Mouse (Mus musculus) spleen, adult 12 weeks (tissue): ENCODE results near the gene Kcnip2.

Experiments used
- DNase-seq: peaks from one replicate; pipeline ENCODE4 v3.0.0; 2022; ENCODE audit warnings: low spot score

Gene Kcnip2

GRCm38 (mm10) chr19:45780350-45780915 lies 35.4 kb downstream of the Kcnip2 start:
- DNase-seq: no peak

- no peak for DNase-seq
Observed at GRCm38 (mm10) chr19:45775486-45775885, 40.4 kb downstream of the Kcnip2 start.

DNA sequence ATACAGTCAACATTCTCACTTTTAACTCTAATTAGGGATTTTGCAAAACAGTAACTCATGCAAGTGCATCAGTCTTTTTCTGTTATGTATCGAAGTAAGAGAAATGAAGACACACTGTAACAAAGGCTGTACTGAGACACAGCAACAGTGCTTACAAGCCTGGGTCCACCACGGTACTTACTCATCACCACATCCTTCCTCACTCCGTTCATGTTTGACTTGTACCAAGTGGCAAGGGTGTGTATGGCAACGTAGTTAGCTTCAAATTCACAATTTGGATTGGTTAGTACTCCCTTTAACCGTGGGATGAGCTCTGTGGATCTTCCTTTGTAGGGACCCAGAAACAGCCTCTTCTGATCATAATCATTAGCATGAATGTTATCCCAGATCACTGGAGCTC lies 44.4 kb downstream of the Kcnip2 start:
- DNase-seq: no peak

- no peak for DNase-seq
Observed at GRCm38 (mm10) chr19:45760810-45761209, 55.1 kb downstream of the Kcnip2 start.

- no peak for DNase-seq
Observed at GRCm38 (mm10) chr19:45758671-45759070, 57.2 kb downstream of the Kcnip2 start.

DNA sequence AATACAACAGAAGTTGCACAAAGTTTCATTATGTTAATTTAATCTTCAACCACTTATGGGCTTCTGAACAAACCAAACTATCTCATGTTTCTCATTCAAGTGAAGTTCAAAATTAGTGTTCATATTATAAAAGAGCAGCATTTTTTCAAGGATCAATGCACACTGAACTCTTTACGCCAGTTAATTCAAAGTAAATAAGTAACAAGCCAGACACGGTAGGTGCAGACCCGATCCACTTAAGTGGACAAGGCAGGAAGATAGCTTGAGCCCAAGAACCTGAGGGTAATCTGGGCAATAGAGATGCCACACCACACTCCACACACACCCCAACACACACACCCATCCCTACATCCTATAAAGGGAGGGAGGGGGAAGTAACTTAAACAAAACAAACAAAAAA lies 62.3 kb downstream of the Kcnip2 start:
- DNase-seq: no peak

GRCm38 (mm10) chr19:45751881-45752280 lies 64.0 kb downstream of the Kcnip2 start:
- DNase-seq: no peak

DNA sequence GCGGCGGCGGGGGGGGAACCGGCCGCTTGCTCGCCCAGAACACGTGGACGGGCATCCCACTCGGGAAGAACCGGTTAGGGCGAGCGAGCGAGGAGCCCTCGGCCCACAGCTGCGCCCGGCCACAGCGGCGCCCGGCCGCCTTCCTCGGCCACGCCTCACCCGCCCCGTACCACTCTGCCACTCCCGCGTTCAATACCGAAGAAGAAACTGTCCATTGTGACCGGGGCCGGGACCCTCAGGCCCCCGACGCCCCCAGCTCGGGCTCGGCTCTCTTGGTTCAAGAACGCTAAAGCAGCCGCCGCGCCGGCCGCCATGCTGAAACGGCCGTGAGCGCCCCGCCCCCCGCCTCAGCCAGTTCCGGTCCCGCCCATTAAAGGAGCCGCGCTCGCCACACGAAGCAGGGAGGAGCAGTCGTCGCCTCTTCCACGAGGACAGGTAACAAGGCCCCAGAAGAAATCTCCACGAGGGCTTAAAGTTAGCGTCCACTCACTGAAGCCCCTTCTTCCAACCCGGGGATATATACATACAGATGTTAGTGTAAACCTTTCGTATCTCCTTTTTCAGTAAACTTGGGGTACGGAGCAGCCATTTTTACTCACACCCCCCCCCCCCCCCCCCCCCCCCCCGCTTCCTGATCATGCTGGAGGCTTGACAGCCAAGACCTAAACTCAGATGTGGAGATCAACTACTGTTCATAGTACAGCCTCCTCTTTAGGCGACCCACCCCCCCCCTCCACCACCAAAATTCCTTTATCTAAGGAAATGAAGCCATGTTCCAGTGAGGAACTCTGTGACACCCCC lies 66.4 kb downstream of the Kcnip2 start, which contains the start of gene Npm3:
Gene Npm3 (minus strand): TSS at position 349 of the 801 bp plus-strand sequence.
- peak; percentile 81 for DNase-seq

DNA sequence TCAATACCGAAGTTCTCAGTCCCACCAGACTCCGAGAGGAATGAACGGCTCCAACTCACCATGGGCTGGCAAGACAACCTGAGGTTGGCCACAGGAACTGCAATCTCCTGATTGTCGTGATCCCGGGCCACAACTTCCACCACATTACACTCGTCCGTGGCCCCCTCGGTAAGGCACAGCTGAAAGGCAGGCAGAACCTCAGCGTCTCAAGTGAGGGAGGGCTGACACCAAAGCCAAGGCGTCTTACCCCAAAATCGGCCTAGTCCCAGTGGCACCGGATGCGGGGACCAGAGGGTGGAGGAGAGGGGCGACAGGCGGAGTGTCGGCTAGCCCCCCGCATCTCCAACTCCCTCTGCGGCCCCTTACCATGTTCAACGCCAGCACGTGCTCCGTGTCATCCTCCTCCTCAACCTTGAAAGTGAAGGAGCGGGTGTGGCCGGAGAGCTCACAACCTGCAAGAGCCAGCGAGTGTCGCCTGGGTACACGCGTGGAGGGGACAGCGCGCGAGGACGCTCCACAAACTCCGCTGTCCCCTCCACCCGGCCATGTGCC lies 67.1 kb downstream of the Kcnip2 start:
- peak; percentile 23 for DNase-seq

DNA sequence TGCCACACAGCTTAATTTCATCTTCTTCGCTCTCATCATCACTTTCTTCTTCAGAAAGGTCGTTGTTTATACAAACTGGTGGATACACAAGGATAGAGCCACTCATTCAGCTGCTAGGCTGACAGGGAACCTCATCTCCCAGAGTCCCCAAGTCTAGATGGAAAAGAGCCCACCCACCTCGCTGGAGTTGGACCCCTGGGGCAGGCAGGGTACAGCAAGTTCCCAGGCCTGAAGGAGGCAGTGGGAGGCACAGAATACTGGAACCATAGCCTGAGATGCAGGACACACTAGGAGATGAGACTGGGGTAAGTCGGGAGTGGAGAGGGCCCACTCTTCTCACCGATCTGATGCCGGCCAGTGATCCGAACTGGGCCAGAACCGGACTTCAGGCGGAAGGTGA lies 67.7 kb downstream of the Kcnip2 start:
- no peak for DNase-seq

DNA sequence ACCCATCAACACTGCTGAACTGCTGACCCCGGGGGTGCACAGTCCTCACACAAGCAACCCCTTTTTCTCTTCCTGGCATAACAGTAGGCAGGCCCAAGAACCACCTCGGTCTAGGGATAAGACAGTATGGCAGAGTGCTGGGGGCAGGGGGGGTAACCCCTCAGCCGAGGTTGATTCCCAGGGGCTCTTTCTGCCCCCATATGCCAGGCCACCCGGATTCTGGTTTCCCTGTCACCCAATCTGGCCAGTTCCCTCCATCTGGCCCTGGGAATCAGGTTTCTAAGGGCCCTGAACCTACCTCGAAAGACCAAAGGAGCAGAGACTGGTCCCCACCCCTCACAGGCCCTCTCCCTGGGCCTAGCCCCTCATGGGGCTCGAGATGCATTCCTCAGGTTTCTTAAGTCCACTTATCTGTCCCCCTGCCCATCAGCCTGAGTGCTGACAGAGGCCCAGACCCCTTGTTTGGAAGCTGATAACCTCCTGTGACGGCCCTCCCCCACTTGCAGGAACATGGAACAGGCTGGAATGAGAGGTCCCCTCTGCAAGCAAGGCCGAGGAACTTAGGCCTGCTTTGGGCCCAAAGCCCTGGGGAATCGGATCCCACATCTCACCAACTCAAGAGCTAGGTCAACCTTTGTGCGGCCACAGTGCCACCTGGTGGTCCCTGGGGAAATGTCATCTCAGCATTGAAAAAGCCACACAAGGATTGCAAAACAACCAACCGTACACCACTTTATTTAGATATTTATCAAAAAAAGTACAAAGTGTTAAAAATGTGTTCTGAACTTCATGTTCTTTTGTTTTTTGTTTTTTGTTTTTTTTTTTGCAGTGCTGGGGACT lies 68.6 kb downstream of the Kcnip2 start:
- DNase-seq: peak; percentile 70

GRCm38 (mm10) chr19:45746153-45747020 lies 69.5 kb downstream of the Kcnip2 start:
- peak; percentile 70 for DNase-seq

- no peak for DNase-seq
Observed at GRCm38 (mm10) chr19:45745344-45746152, 70.3 kb downstream of the Kcnip2 start.

- no peak for DNase-seq
Observed at GRCm38 (mm10) chr19:45743619-45744018, 72.2 kb downstream of the Kcnip2 start.

- no peak for DNase-seq
Observed at GRCm38 (mm10) chr19:45742984-45743575, 72.8 kb downstream of the Kcnip2 start.

- no peak for DNase-seq
Observed at GRCm38 (mm10) chr19:45742218-45742983, 73.5 kb downstream of the Kcnip2 start, which contains the start of gene Fgf8. Gene Fgf8 (minus strand): TSS chr19:45742915.
